Mouse (Mus musculus) MEL (cell line): Measurements from ENCODE around the gene Ryr1.

ENCODE experiments used
- CTCF ChIP-seq, 3 experiments: IDR thresholded peaks in 2 of 3; conservative IDR thresholded peaks in 1 of 3; 2 replicates each; pipeline ENCODE4 v1.5.1; 2011 to 2012; ENCODE audit warnings: low read length in 3 of 3, low read depth in 2 of 3, mild to moderate bottlenecking in 2 of 3, improper control_type of control experiment in 1 of 3, inconsistent platforms in 1 of 3, mixed read lengths in 1 of 3, moderate library complexity in 1 of 3; ENCODE audit not compliant: control insufficient read depth in 1 of 3, insufficient read depth in 1 of 3, poor library complexity in 1 of 3, severe bottlenecking in 1 of 3
- GATA1 ChIP-seq: IDR thresholded peaks from 2 replicates; pipeline ENCODE4 v1.6.1; 2011; ENCODE audit warnings: low read depth, low read length, improper control_type of control experiment
- JUND ChIP-seq: IDR thresholded peaks from 2 replicates; pipeline ENCODE4 v1.6.1; 2011; ENCODE audit warnings: low read depth, mild to moderate bottlenecking, improper control_type of control experiment, low read length
- KAT2A ChIP-seq: conservative IDR thresholded peaks from 2 replicates; pipeline ENCODE4 v1.6.1; 2012; ENCODE audit warnings: low read depth, low read length, improper control_type of control experiment, inconsistent platforms
- POLR2A ChIP-seq, 2 experiments: IDR thresholded peaks; 2 replicates each; pipeline ENCODE4 v1.6.1; 2011 to 2012; ENCODE audit warnings: low read length in 2 of 2, mild to moderate bottlenecking in 2 of 2, control low read depth in 1 of 2, improper control_type of control experiment in 1 of 2, low read depth in 1 of 2, moderate library complexity in 1 of 2; ENCODE audit not compliant: control insufficient read depth in 1 of 2, insufficient read depth in 1 of 2, poor library complexity in 1 of 2
- POLR2AphosphoS2 ChIP-seq: IDR thresholded peaks from 2 replicates; pipeline ENCODE4 v1.6.1; 2011; ENCODE audit warnings: low read length, improper control_type of control experiment
- RCOR1 ChIP-seq: IDR thresholded peaks from 2 replicates; pipeline ENCODE4 v1.6.1; 2012; ENCODE audit warnings: low read depth, mild to moderate bottlenecking, inconsistent platforms, low read length, improper control_type of control experiment
- ZKSCAN1 ChIP-seq: IDR thresholded peaks from 2 replicates; pipeline ENCODE4 v1.6.1; 2012; ENCODE audit warnings: low read depth, mild to moderate bottlenecking, inconsistent platforms, low read length, improper control_type of control experiment, moderate library complexity
- ZNF384 ChIP-seq: IDR thresholded peaks from 2 replicates; pipeline ENCODE4 v1.6.1; 2012; ENCODE audit warnings: low read depth, mild to moderate bottlenecking, inconsistent platforms, low read length, improper control_type of control experiment

GRCm38 (mm10) chr7:29123531-29124358, 1.2 kb downstream of the Ryr1 start:
- TF ChIP-seq ZKSCAN1 (no peak), CTCF (IDR thresholded peaks at IDR 0.05 in 2 of 3, conservative IDR thresholded peaks at IDR 0.05 in 1 of 3; ENCODE audit: control insufficient read depth in 1 of 3, insufficient read depth in 1 of 3, low read depth in 2 of 3, low read length in 3 of 3, poor library complexity in 1 of 3, severe bottlenecking in 1 of 3) (no peak), POLR2A (IDR thresholded peaks at IDR 0.05; ENCODE audit: control insufficient read depth in 1 of 2, insufficient read depth in 1 of 2, low read depth in 1 of 2, low read length in 2 of 2, poor library complexity in 1 of 2) (no peak), RCOR1 (no peak), ZNF384 (no peak), JUND (no peak), POLR2AphosphoS2 (no peak), GATA1 (no peak), KAT2A (no peak)
